Mouse (Mus musculus): ENCODE results near the gene Cd44.

Cd44 gene

GRCm38 (mm10) chr2:102895197-102895596 lies 6.3 kb downstream of the Cd44 start:
- no peak for TF ChIP-seq GATA4 (IDR thresholded peaks at IDR 0.05; ENCODE audit: insufficient replicate concordance, low read length)

DNA sequence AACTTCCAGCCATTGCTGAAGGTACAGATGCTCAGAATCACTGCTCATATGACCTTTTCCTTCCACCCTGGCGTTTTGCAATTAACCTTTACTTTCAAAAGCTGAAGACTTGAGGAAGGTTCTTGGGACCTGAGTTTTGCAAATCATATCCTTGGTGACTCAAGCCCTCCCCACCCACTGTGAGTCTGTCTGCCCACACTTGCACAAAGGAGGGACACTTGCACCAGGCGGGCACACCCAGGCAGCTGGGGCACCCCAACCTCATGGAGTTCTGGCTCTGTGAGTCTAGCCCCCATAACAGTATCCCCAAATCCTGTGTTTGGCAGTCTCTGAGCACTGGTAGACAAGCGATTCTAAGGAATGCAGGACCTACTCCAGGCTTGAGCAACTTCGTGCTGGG lies 6.7 kb downstream of the Cd44 start:
- no peak for TF ChIP-seq GATA4 (IDR thresholded peaks at IDR 0.05; ENCODE audit: insufficient replicate concordance, low read length)

DNA sequence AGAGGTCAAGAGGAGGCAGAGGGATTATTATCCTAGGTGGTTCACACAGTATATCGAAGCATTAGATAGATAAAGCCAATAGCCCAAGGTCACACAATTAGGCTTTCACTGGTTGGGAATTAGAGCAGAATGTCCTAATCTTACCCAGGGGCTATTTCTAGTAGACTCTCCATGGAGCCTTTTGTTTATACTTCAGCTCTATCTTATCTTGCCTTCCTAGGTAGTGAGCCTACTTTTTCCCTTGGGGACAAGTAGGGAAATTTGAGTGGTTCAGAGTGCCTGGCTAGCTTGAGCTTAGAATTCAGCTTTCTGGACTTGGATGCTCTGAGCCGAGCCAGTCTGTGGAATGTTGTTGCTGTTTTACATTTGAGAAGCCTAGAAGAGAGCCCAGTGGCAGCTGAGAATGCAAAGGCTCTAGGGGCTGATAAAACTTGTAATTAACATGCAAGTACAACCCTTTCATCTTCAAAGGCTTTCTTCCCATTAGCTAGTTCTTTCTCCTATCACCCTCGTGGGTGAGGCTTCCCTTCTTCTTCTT lies 12.7 kb downstream of the Cd44 start:
- TF ChIP-seq GATA4 (IDR thresholded peaks at IDR 0.05; ENCODE audit: insufficient replicate concordance, low read length), result no peak

GRCm38 (mm10) chr2:102887137-102887536 lies 14.3 kb downstream of the Cd44 start:
- no peak for TF ChIP-seq GATA4 (IDR thresholded peaks at IDR 0.05; ENCODE audit: insufficient replicate concordance, low read length)

GRCm38 (mm10) chr2:102886306-102886935 lies 15.0 kb downstream of the Cd44 start:
- TF ChIP-seq GATA4 (IDR thresholded peaks at IDR 0.05; ENCODE audit: insufficient replicate concordance, low read length), result no peak

GRCm38 (mm10) chr2:102882597-102883272 lies 18.7 kb downstream of the Cd44 start:
- no peak for TF ChIP-seq GATA4 (IDR thresholded peaks at IDR 0.05; ENCODE audit: insufficient replicate concordance, low read length)

GRCm38 (mm10) chr2:102882004-102882588 lies 19.4 kb downstream of the Cd44 start:
- no peak for TF ChIP-seq GATA4 (IDR thresholded peaks at IDR 0.05; ENCODE audit: insufficient replicate concordance, low read length)

- TF ChIP-seq GATA4 (IDR thresholded peaks at IDR 0.05; ENCODE audit: insufficient replicate concordance, low read length), result no peak
These were observed 23.0 kb downstream of the Cd44 start for GRCm38 (mm10) chr2:102878513-102878912.

DNA sequence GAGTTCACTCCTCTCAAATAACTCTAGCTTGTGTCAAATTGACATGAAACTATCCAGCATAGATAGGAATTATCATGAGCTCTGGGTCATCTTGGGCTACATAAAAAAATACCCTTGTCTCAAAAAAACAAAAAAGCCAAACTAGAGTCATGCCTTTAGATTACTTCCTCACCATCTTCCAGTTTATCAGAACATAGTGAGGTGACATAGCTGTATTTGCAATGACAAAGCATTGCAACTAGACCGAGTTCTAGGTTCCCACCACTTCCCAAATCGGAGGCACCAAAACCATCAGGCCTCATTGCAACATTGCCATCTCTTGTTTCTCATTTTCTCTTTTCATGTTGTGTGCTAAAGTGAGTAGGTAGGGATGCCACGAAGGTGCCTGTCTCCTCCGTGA lies 24.0 kb downstream of the Cd44 start:
- TF ChIP-seq GATA4 (IDR thresholded peaks at IDR 0.05; ENCODE audit: insufficient replicate concordance, low read length), result no peak

DNA sequence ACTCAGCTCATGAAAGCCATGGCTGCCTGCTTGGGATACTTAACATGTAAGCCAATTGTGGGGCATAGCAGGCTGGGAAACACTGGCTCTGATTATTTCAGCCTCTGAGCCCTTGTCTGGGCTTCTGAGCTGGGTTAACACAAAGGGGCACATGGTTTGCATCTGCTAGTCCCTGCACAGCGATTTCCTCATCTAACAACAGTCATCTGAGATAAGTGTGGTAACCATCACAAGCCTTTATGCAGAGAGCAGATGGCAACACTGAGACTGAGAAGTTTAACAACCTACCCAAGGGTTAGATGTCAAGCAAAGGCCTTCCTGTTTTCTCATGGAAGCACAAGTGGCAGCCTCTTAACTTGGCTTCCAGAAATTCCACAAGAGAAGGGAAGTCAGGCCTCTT lies 25.3 kb downstream of the Cd44 start:
- TF ChIP-seq GATA4 (IDR thresholded peaks at IDR 0.05; ENCODE audit: insufficient replicate concordance, low read length), result no peak

- TF ChIP-seq GATA4 (IDR thresholded peaks at IDR 0.05; ENCODE audit: insufficient replicate concordance, low read length), result no peak
These were observed 27.6 kb downstream of the Cd44 start for GRCm38 (mm10) chr2:102873848-102874247.

DNA sequence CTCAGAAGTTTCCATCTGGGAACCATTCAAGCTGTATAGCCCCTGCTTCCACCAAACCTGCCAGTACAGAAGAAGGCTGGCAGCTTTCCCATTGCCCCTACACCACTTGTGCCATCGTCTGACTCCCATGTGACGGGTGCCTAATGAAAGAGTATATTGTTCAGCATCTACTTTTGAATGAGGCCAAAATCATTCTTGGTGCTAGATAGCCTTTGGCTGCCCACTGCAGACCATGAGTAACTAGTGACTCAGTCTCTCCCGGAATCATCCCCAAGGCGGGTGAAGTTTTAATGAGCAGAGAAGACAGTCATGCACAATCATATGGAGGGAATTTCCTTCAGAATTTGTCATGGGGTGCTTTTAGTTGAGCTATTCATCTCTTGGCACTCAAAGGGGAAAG lies 28.3 kb downstream of the Cd44 start:
- TF ChIP-seq GATA4 (IDR thresholded peaks at IDR 0.05; ENCODE audit: insufficient replicate concordance, low read length), result no peak

GRCm38 (mm10) chr2:102872436-102872835 lies 29.0 kb downstream of the Cd44 start:
- TF ChIP-seq GATA4 (IDR thresholded peaks at IDR 0.05; ENCODE audit: insufficient replicate concordance, low read length), result no peak

DNA sequence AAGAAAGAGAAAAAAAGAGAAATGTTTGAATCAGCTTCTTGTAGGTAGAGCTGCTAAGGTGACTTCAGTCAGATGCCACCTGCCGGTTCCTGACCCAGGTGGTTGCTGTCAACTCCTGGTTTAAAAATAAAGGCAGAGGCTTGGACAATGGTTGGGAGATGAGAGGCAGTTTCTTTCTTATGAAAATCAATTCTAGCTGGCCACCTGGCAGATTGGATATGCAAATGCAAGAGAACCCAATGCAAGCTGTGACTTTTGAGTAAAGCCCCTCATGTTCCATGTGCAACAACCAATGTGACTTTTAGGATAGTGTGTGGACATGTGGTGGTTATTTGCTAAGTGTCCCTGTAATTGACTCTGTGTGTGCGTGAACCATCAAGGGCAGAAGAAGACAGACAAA lies 33.0 kb downstream of the Cd44 start:
- no peak for TF ChIP-seq GATA4 (IDR thresholded peaks at IDR 0.05; ENCODE audit: insufficient replicate concordance, low read length)

DNA sequence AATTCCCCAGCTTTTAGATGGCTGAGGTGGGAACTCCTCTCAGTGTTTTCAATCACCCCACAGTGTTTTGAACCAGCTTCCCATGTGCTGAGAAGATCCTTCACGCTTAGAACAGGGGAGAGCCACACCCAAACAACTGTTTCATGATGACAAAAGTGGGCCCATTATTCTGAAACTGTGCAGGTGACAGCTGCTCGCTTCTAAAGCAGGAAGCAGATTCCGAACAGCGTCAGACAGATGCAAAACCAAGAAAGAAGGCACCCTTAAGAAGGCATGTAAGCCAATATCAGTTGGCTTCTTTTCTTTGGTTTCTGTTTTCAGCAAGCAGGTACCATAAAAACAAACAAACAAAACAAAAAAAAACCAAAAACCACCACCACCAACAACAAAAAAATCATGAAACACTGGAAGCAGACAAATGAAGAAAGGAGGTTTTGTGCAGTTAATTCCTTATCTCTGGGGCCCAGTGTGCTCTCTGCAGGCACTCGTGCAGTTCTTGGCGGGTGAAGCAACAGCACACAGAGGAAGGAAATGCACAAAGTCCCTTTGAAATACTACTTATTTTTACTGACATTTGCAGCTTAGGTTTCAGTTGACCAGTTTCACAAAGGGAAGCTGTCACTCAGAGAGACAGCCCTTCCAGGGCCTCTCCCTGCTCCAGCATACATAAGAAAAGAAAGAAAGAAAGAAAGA lies 33.9 kb downstream of the Cd44 start:
- TF ChIP-seq GATA4 (IDR thresholded peaks at IDR 0.05; ENCODE audit: insufficient replicate concordance, low read length), result no peak

- TF ChIP-seq GATA4 (IDR thresholded peaks at IDR 0.05; ENCODE audit: insufficient replicate concordance, low read length), result no peak
These were observed 34.9 kb downstream of the Cd44 start for GRCm38 (mm10) chr2:102866594-102866993.
